Mouse (Mus musculus): Measurements from ENCODE around the gene Khdc1a.

DNA sequence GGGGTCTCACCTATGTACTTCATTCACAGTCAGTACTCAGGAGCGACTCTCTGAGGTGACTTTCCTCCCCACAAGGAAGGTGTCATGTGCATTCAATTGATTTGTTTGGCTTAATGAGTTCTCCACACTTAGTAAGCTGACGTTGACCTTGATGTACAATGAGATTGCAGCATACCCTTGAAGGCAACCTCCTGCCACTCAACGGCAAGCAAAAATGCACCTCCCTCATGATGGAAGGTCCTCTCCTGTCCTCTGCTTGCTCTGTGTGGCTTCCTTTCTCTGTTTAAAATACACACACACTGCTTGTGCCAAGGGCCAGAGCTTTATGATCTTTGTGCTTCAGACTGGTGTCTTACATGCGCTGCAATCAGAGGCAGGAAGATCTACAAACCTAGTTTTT, 44.8 kb upstream of the Khdc1a start:
- TF ChIP-seq POLR2A (IDR thresholded peaks at IDR 0.05; ENCODE audit: insufficient read length, low read depth) (no peak), MAX (IDR thresholded peaks at IDR 0.05; ENCODE audit: low read depth) (no peak), USF1 (IDR thresholded peaks at IDR 0.05; ENCODE audit: low read depth) (no peak), TCF12 (IDR thresholded peaks at IDR 0.05; ENCODE audit: insufficient read depth, poor library complexity, severe bottlenecking) (no peak)
